Mouse (Mus musculus) megakaryocyte, embryonic 14.5 days (primary cell): Measurements from ENCODE around the gene Dchs2.

Experiments used
- FLI1 ChIP-seq: IDR thresholded peaks from 2 replicates; pipeline ENCODE4 v1.6.1; 2012; ENCODE audit warnings: low read length, inconsistent platforms, mixed read lengths
- GATA1 ChIP-seq: IDR thresholded peaks from 3 replicates; pipeline ENCODE4 v1.6.1; 2012; ENCODE audit warnings: mixed read lengths, low read length, inconsistent platforms, borderline replicate concordance

- TF ChIP-seq GATA1, result no peak
- TF ChIP-seq FLI1, result no peak
Observed at GRCm38 (mm10) chr3:83218059-83218458, 90.3 kb downstream of the Dchs2 start.
